Comparison of ENCODE assay signal across 9 mouse cellular contexts in genomic region chr3:120192439-120193326, GRCm38 (mm10).
A peak's percentile ranks its signal among the peaks of the same experiment; 100 is the strongest.
DNase-seq lines count a peak whose midpoint lies in the region; ATAC-seq and TF ChIP-seq lines count a peak whose summit lies in the region.
"Had no signal": no experiment of that assay in that cellular context is flagged by ENCODE, and none has a peak within 500 bp of the region (broad histone marks: within the 10 kb centered on the region; RNA-seq: fewer than 3 reads in every experiment).

No protein-coding gene starts in this region.

- peak; percentile 82; the same call in 1 of the 2 replicates for ATAC-seq in lung, embryonic 14.5 days (ENCODE audit: insufficient read depth)

- H3K79me3 ChIP-seq in C2C12 (ENCODE audit: low read depth), result no peaks in the 10 kb centered on the region

- no peak overlapping the region for H3K4me3 ChIP-seq in C2C12 (ENCODE audit: insufficient read depth, poor library complexity, severe bottlenecking)
- no peak overlapping the region for H3K4me3 ChIP-seq in hindbrain, embryonic 10.5 days
- no peak overlapping the region for H3K4me3 ChIP-seq in lung, embryonic 14.5 days (ENCODE audit: low read depth, low read length)
- H3K4me3 ChIP-seq: myocyte had no signal

- peak; percentile 29 for TF ChIP-seq CTCF in C2C12 (IDR thresholded peaks at IDR 0.05; ENCODE audit: control insufficient read depth, insufficient read depth, insufficient read length)
- peak; percentile 79 for TF ChIP-seq CTCF in lung, embryonic 14.5 days (IDR thresholded peaks at IDR 0.05; ENCODE audit: low read depth)

- 38% methylated on average over 15 of the region's 15 CpGs for WGBS in hindbrain, embryonic 10.5 days
- 32% methylated on average over 15 of the region's 15 CpGs for WGBS in lung, embryonic 14.5 days

- peak overlapping the region; percentile 42; the same call in 1 of the 2 replicates for H3K4me2 ChIP-seq in lung, embryonic 14.5 days

- 0 out of 2 replicates have a peak, but pooled peaks cover 4% of the 10 kb centered on the region for H3K4me1 ChIP-seq in hindbrain, embryonic 10.5 days (replicated peaks)
- no peaks in the 10 kb centered on the region for H3K4me1 ChIP-seq in lung, embryonic 14.5 days (ENCODE audit: insufficient read depth)

- H3ac ChIP-seq in C2C12 (ENCODE audit: control insufficient read depth, insufficient read length, low read depth), result no peak overlapping the region

- no peak overlapping the region for H3K9ac ChIP-seq in lung, embryonic 14.5 days

- DNase-seq in adrenal gland, postnatal 25 days, result peak; percentile 45
- peak; percentile 44 for DNase-seq in fibroblast of lung, adult 2 months (ENCODE audit: low read depth)
- peak; percentile 66 for DNase-seq in hindbrain, embryonic 10.5 days (ENCODE audit: low spot score)
- DNase-seq in layer of hippocampus, adult 8-10 months (ENCODE audit: low spot score in 2 of 2), result peak; percentile 64 to 80
- DNase-seq in lung, embryonic 14.5 days, result peak; percentile 90
- peak; percentile 42 for DNase-seq in retina, postnatal 7 days (ENCODE audit: low read depth, low spot score)
- DNase-seq in spleen, postnatal 10 days (ENCODE audit: low spot score in 2 of 2), result no peak

- H3K27ac ChIP-seq in hindbrain, embryonic 10.5 days, result peak overlapping the region; percentile 8
- no peak overlapping the region for H3K27ac ChIP-seq in lung, embryonic 14.5 days (ENCODE audit: low read depth)

- no peaks in the 10 kb centered on the region for H3K79me2 ChIP-seq in C2C12 (ENCODE audit: control insufficient read depth, insufficient read depth)

- H3K36me3 ChIP-seq in C2C12 (ENCODE audit: control insufficient read depth, insufficient read depth), result no peaks in the 10 kb centered on the region
- H3K36me3 ChIP-seq in hindbrain, embryonic 10.5 days, result no peaks in the 10 kb centered on the region
- no peaks in the 10 kb centered on the region for H3K36me3 ChIP-seq in lung, embryonic 14.5 days (ENCODE audit: insufficient read depth)

- H3K9me3 ChIP-seq in hindbrain, embryonic 10.5 days, result no peaks in the 10 kb centered on the region
- H3K9me3 ChIP-seq in lung, embryonic 14.5 days (ENCODE audit: low read depth, low read length), result no peaks in the 10 kb centered on the region

- no peaks in the 10 kb centered on the region for H3K27me3 ChIP-seq in C2C12 (ENCODE audit: control insufficient read depth, insufficient read depth, insufficient read length)
- H3K27me3 ChIP-seq in hindbrain, embryonic 10.5 days (ENCODE audit: insufficient read depth, poor library complexity, severe bottlenecking), result no peaks in the 10 kb centered on the region
- no peaks in the 10 kb centered on the region for H3K27me3 ChIP-seq in lung, embryonic 14.5 days (ENCODE audit: insufficient read depth, low read length)

TF ChIP-seq in C2C12, 6 proteins besides CTCF, POLR2A, EP300 and RAD21:
- TF ChIP-seq MYOG (IDR thresholded peaks at IDR 0.05; ENCODE audit: control insufficient read depth, extremely low read depth, insufficient read length) (no peak), MYOD1 (IDR thresholded peaks at IDR 0.05; ENCODE audit: control insufficient read depth, insufficient read length, low read depth) (no peak)

Comparison
In these comparisons a context has a peak if more than half of its experiments do, and no peak if none do; other contexts are left out.
1. DNase-seq: peak in adrenal gland, postnatal 25 days (single experiment), fibroblast of lung, adult 2 months (single experiment), hindbrain, embryonic 10.5 days (single experiment), layer of hippocampus, adult 8-10 months (2 of 2), lung, embryonic 14.5 days (single experiment) and retina, postnatal 7 days (single experiment); none in spleen, postnatal 10 days (0 of 2).